Mouse (Mus musculus): ENCODE results near the gene Cts6.
"Not testable (repeated sequence)": the region's sequence is repeated elsewhere in the genome, so short reads cannot be mapped to it uniquely, and the experiment has no call there.

Cts6 gene

GRCm38 (mm10) chr13:61203310-61203709, at the start of gene Cts6:
TSS of gene Cts6 (minus strand) at chr13:61203410.
- DNase-seq, result no peak

- peak; percentile 34 for DNase-seq
Measured at GRCm38 (mm10) chr13:61241076-61241947, 38.1 kb upstream of the Cts6 start.

- not testable (repeated sequence) for DNase-seq
Measured at GRCm38 (mm10) chr13:61185151-61185933, 17.9 kb downstream of the Cts6 start.

DNA sequence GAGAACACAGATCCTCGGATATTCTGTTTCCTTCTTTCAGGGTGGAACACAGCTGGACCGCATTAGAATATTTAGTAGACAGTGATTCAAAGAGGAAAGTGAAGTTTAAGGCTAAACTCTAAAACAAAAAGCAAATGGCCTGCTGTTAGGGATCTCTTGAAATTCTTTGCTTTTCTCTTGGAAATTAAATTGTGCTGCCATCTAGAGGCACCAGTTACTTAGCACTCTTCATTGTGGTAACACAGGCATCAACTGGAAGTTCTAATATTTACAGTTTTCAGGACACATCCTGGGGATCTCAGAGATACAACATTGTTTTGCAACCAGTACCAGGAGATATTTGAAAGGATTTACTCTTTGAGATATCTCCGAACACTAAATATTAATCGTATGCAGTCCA, 38.6 kb downstream of the Cts6 start:
- DNase-seq, result no peak

GRCm38 (mm10) chr13:61164156-61164555, 39.1 kb downstream of the Cts6 start, which contains the start of gene Ctsr:
TSS of gene Ctsr (minus strand) at chr13:61164256.
- no peak for DNase-seq

Measured in retina, postnatal 1 day (tissue).